Mouse (Mus musculus) MEL (cell line): ENCODE measurements at regions not wholly inside any gene's neighbourhood (a gene's known extent, or its start where the extent isn't known, plus 50 kb on each side); places are given as distances from the start of the nearest gene placed in this dataset.

Experiments
- DNase-seq: peaks from one replicate; pipeline ENCODE4 v3.0.0; 2011; ENCODE audit warnings: low read depth, low spot score
- H3K27ac ChIP-seq: 2 replicates; pipeline ENCODE4 v1.5.1; 2012; ENCODE audit warnings: low read depth, mild to moderate bottlenecking, control low read depth, low read length, moderate library complexity; ENCODE audit not compliant: control insufficient read depth
- H3K27me3 ChIP-seq, 2 experiments: fragments of 150-350 bp in 1 of 2; sonication (generic) in 1 of 2; 2 replicates each; pipeline ENCODE4 v1.6.1; 2012; ENCODE audit warnings: low read length in 2 of 2, mild to moderate bottlenecking in 2 of 2, improper control_type of control experiment in 1 of 2, moderate library complexity in 1 of 2; ENCODE audit not compliant: insufficient read depth in 2 of 2, control insufficient read depth in 1 of 2
- H3K36me3 ChIP-seq, 2 experiments: 2 replicates each; pipeline ENCODE4 v1.6.1; 2012 to 2014; ENCODE audit warnings: low read length in 2 of 2, improper control_type of control experiment in 1 of 2, inconsistent platforms in 1 of 2, mild to moderate bottlenecking in 1 of 2; ENCODE audit not compliant: insufficient read depth in 2 of 2, control insufficient read depth in 1 of 2
- H3K4me1 ChIP-seq, 2 experiments: fragments of 150-350 bp in 1 of 2; sonication (generic) in 1 of 2; 2 replicates each; pipeline ENCODE4 v1.6.1; 2012; ENCODE audit warnings: low read length in 2 of 2, improper control_type of control experiment in 1 of 2, mild to moderate bottlenecking in 1 of 2; ENCODE audit not compliant: insufficient read depth in 2 of 2, control insufficient read depth in 1 of 2
- H3K4me3 ChIP-seq, 2 experiments: fragments of 150-350 bp in 1 of 2; sonication (generic) in 1 of 2; 2 replicates each; pipeline ENCODE4 v1.5.1; 2012; ENCODE audit warnings: low read depth in 2 of 2, low read length in 2 of 2, mild to moderate bottlenecking in 2 of 2, moderate library complexity in 2 of 2, control low read depth in 1 of 2, improper control_type of control experiment in 1 of 2; ENCODE audit not compliant: control insufficient read depth in 1 of 2, insufficient read depth in 1 of 2
- H3K79me2 ChIP-seq: 2 replicates; pipeline ENCODE4 v1.6.1; 2012; ENCODE audit warnings: mild to moderate bottlenecking, low read length, moderate library complexity; ENCODE audit not compliant: control insufficient read depth, poor library complexity, insufficient read depth
- H3K9ac ChIP-seq: 2 replicates; pipeline ENCODE4 v1.6.1; 2012; ENCODE audit warnings: low read depth, mild to moderate bottlenecking, control low read depth, low read length, moderate library complexity; ENCODE audit not compliant: control insufficient read depth, poor library complexity, severe bottlenecking
- H3K9me3 ChIP-seq: fragments of 150-350 bp; sonication (generic); replicated peaks from 2 replicates; pipeline ENCODE4 v1.6.1; 2012; ENCODE audit warnings: mild to moderate bottlenecking, low read length, improper control_type of control experiment, moderate library complexity; ENCODE audit not compliant: insufficient read depth
- BHLHE40 ChIP-seq: IDR thresholded peaks from 2 replicates; pipeline ENCODE4 v1.6.1; 2012; ENCODE audit warnings: low read depth, mild to moderate bottlenecking, inconsistent platforms, low read length, improper control_type of control experiment, borderline replicate concordance
- CTCF ChIP-seq, 3 experiments: IDR thresholded peaks in 2 of 3; conservative IDR thresholded peaks in 1 of 3; 2 replicates each; pipeline ENCODE4 v1.5.1; 2011 to 2012; ENCODE audit warnings: low read length in 3 of 3, low read depth in 2 of 3, mild to moderate bottlenecking in 2 of 3, improper control_type of control experiment in 1 of 3, inconsistent platforms in 1 of 3, mixed read lengths in 1 of 3, moderate library complexity in 1 of 3; ENCODE audit not compliant: control insufficient read depth in 1 of 3, insufficient read depth in 1 of 3, poor library complexity in 1 of 3, severe bottlenecking in 1 of 3
- E2F4 ChIP-seq: IDR thresholded peaks from 2 replicates; pipeline ENCODE4 v1.6.1; 2011; ENCODE audit warnings: low read depth, low read length, improper control_type of control experiment, borderline replicate concordance
- EP300 ChIP-seq, 2 experiments: IDR thresholded peaks; 2 replicates each; pipeline ENCODE4 v1.6.1; 2011; ENCODE audit warnings: improper control_type of control experiment in 2 of 2, low read length in 2 of 2, low read depth in 1 of 2, mild to moderate bottlenecking in 1 of 2
- GABPA ChIP-seq: IDR thresholded peaks from 2 replicates; pipeline ENCODE4 v1.6.1; 2012; ENCODE audit warnings: low read depth, mild to moderate bottlenecking, inconsistent platforms, low read length, improper control_type of control experiment, moderate library complexity
- HCFC1 ChIP-seq: IDR thresholded peaks from 2 replicates; pipeline ENCODE4 v1.6.1; 2012; ENCODE audit warnings: low read depth, mild to moderate bottlenecking, inconsistent platforms, low read length, improper control_type of control experiment, moderate library complexity
- JUND ChIP-seq: IDR thresholded peaks from 2 replicates; pipeline ENCODE4 v1.6.1; 2011; ENCODE audit warnings: low read depth, mild to moderate bottlenecking, improper control_type of control experiment, low read length
- KAT2A ChIP-seq: conservative IDR thresholded peaks from 2 replicates; pipeline ENCODE4 v1.6.1; 2012; ENCODE audit warnings: low read depth, low read length, improper control_type of control experiment, inconsistent platforms
- MAFK ChIP-seq: IDR thresholded peaks from 2 replicates; pipeline ENCODE4 v1.6.1; 2011; ENCODE audit warnings: low read depth, mild to moderate bottlenecking, low read length, improper control_type of control experiment, borderline replicate concordance
- MAX ChIP-seq: IDR thresholded peaks from 2 replicates; pipeline ENCODE4 v1.6.1; 2011; ENCODE audit warnings: low read length, improper control_type of control experiment
- MAZ ChIP-seq: IDR thresholded peaks from 2 replicates; pipeline ENCODE4 v1.6.1; 2012; ENCODE audit warnings: low read depth, mild to moderate bottlenecking, inconsistent platforms, low read length, improper control_type of control experiment
- MYB ChIP-seq: IDR thresholded peaks from 2 replicates; pipeline ENCODE4 v1.6.1; 2011; ENCODE audit warnings: mild to moderate bottlenecking, low read depth, low read length, improper control_type of control experiment
- MYC ChIP-seq: IDR thresholded peaks from 2 replicates; pipeline ENCODE4 v1.6.1; 2011; ENCODE audit warnings: low read depth, mild to moderate bottlenecking, low read length, improper control_type of control experiment, moderate library complexity
- POLR2A ChIP-seq, 2 experiments: IDR thresholded peaks; 2 replicates each; pipeline ENCODE4 v1.6.1; 2011 to 2012; ENCODE audit warnings: low read length in 2 of 2, mild to moderate bottlenecking in 2 of 2, control low read depth in 1 of 2, improper control_type of control experiment in 1 of 2, low read depth in 1 of 2, moderate library complexity in 1 of 2; ENCODE audit not compliant: control insufficient read depth in 1 of 2, insufficient read depth in 1 of 2, poor library complexity in 1 of 2
- POLR2AphosphoS2 ChIP-seq: IDR thresholded peaks from 2 replicates; pipeline ENCODE4 v1.6.1; 2011; ENCODE audit warnings: low read length, improper control_type of control experiment
- RAD21 ChIP-seq: IDR thresholded peaks from 2 replicates; pipeline ENCODE4 v1.6.1; 2011; ENCODE audit warnings: mild to moderate bottlenecking, low read depth, low read length, improper control_type of control experiment
- RCOR1 ChIP-seq: IDR thresholded peaks from 2 replicates; pipeline ENCODE4 v1.6.1; 2012; ENCODE audit warnings: low read depth, mild to moderate bottlenecking, inconsistent platforms, low read length, improper control_type of control experiment
- SIN3A ChIP-seq: IDR thresholded peaks from 2 replicates; pipeline ENCODE4 v1.6.1; 2012; ENCODE audit warnings: low read length, improper control_type of control experiment, inconsistent platforms
- SMC3 ChIP-seq: IDR thresholded peaks from 2 replicates; pipeline ENCODE4 v1.6.1; 2011; ENCODE audit warnings: low read depth, low read length, improper control_type of control experiment
- TAL1 ChIP-seq: IDR thresholded peaks from 2 replicates; pipeline ENCODE4 v1.6.1; 2012; ENCODE audit warnings: mild to moderate bottlenecking, inconsistent platforms, low read length, moderate library complexity, mixed read lengths
- TCF12 ChIP-seq: IDR thresholded peaks from 2 replicates; pipeline ENCODE4 v1.6.1; 2014; ENCODE audit warnings: low read depth, mild to moderate bottlenecking, inconsistent platforms, low read length, improper control_type of control experiment, moderate library complexity
- UBTF ChIP-seq: IDR thresholded peaks from 2 replicates; pipeline ENCODE4 v1.6.1; 2012; ENCODE audit warnings: low read depth, mild to moderate bottlenecking, inconsistent platforms, low read length, improper control_type of control experiment, moderate library complexity, borderline replicate concordance; ENCODE audit not compliant: insufficient read depth
- USF1 ChIP-seq: IDR thresholded peaks from 2 replicates; pipeline ENCODE4 v1.6.1; 2014; ENCODE audit warnings: low read depth, mild to moderate bottlenecking, inconsistent platforms, low read length, improper control_type of control experiment, moderate library complexity
- USF2 ChIP-seq, 2 experiments: IDR thresholded peaks; 2 replicates each; pipeline ENCODE4 v1.6.1; 2011 to 2012; ENCODE audit warnings: improper control_type of control experiment in 2 of 2, low read length in 2 of 2, borderline replicate concordance in 1 of 2, inconsistent platforms in 1 of 2, low read depth in 1 of 2, mild to moderate bottlenecking in 1 of 2; ENCODE audit not compliant: insufficient read depth in 1 of 2
- ZC3H11A ChIP-seq: IDR thresholded peaks from 2 replicates; pipeline ENCODE4 v1.6.1; 2012; ENCODE audit warnings: low read depth, mild to moderate bottlenecking, inconsistent platforms, low read length, improper control_type of control experiment
- ZKSCAN1 ChIP-seq: IDR thresholded peaks from 2 replicates; pipeline ENCODE4 v1.6.1; 2012; ENCODE audit warnings: low read depth, mild to moderate bottlenecking, inconsistent platforms, low read length, improper control_type of control experiment, moderate library complexity
- ZMIZ1 ChIP-seq: IDR thresholded peaks from 2 replicates; pipeline ENCODE4 v1.6.1; 2012; ENCODE audit warnings: low read depth, mild to moderate bottlenecking, inconsistent platforms, low read length, improper control_type of control experiment, moderate library complexity

GRCm38 (mm10) chr17:61320865-61321264 lies 1560.3 kb downstream of the Efna5 start:
- H3K36me3 ChIP-seq, result no peaks in the 10 kb centered on the region
- H3K27ac ChIP-seq, result no peak overlapping the region
- H3K27me3 ChIP-seq, result no peaks in the 10 kb centered on the region
- no peak for TF ChIP-seq USF2 (IDR thresholded peaks at IDR 0.05; ENCODE audit: borderline replicate concordance in 1 of 2, insufficient read depth in 1 of 2, low read depth in 1 of 2, low read length in 2 of 2)
- no peak for TF ChIP-seq POLR2A (IDR thresholded peaks at IDR 0.05; ENCODE audit: control insufficient read depth in 1 of 2, insufficient read depth in 1 of 2, low read depth in 1 of 2, low read length in 2 of 2, poor library complexity in 1 of 2)
- no peak for TF ChIP-seq JUND
- TF ChIP-seq ZMIZ1, result no peak
- no peak for TF ChIP-seq RCOR1
- peak; percentile 53 to 68 (median 62) for TF ChIP-seq CTCF (IDR thresholded peaks at IDR 0.05 in 2 of 3, conservative IDR thresholded peaks at IDR 0.05 in 1 of 3; ENCODE audit: control insufficient read depth in 1 of 3, insufficient read depth in 1 of 3, low read depth in 2 of 3, low read length in 3 of 3, poor library complexity in 1 of 3, severe bottlenecking in 1 of 3)
- no peak for TF ChIP-seq SIN3A
- no peak for TF ChIP-seq E2F4
- no peak for TF ChIP-seq TAL1
- TF ChIP-seq KAT2A, result no peak
- TF ChIP-seq MAZ, result no peak
- no peak for TF ChIP-seq HCFC1
- peak; percentile 71 for TF ChIP-seq SMC3
- TF ChIP-seq TCF12, result no peak
- peak; percentile 78 for TF ChIP-seq RAD21
- peak; percentile 64 for TF ChIP-seq ZC3H11A
- no peaks in the 10 kb centered on the region for H3K9me3 ChIP-seq
- peak; percentile 54 for DNase-seq
- H3K9ac ChIP-seq, result no peak overlapping the region
- no peak overlapping the region for H3K4me3 ChIP-seq
- no peaks in the 10 kb centered on the region for H3K4me1 ChIP-seq
- H3K79me2 ChIP-seq, result no peaks in the 10 kb centered on the region

GRCm38 (mm10) chr17:61313424-61313823 lies 1567.7 kb downstream of the Efna5 start:
- Histone ChIP-seq H3K27me3 (no peaks in the 10 kb centered on the region), H3K4me3 (no peak overlapping the region), H3K9me3 (no peaks in the 10 kb centered on the region), H3K36me3 (no peaks in the 10 kb centered on the region), H3K79me2 (no peaks in the 10 kb centered on the region), H3K27ac (no peak overlapping the region), H3K4me1 (no peaks in the 10 kb centered on the region), H3K9ac (no peak overlapping the region)
- no peak for TF ChIP-seq RAD21
- TF ChIP-seq EP300 (IDR thresholded peaks at IDR 0.05; ENCODE audit: low read depth in 1 of 2, low read length in 2 of 2), result no peak
- TF ChIP-seq MYB, result no peak
- no peak for TF ChIP-seq USF2 (IDR thresholded peaks at IDR 0.05; ENCODE audit: borderline replicate concordance in 1 of 2, insufficient read depth in 1 of 2, low read depth in 1 of 2, low read length in 2 of 2)
- TF ChIP-seq TAL1, result no peak
- TF ChIP-seq MAFK, result no peak
- TF ChIP-seq ZKSCAN1, result no peak
- no peak for TF ChIP-seq HCFC1
- no peak for TF ChIP-seq GABPA
- TF ChIP-seq JUND, result no peak
- no peak for TF ChIP-seq BHLHE40
- TF ChIP-seq MAZ, result no peak
- TF ChIP-seq UBTF, result no peak
- TF ChIP-seq USF1, result no peak
- TF ChIP-seq E2F4, result no peak
- no peak for TF ChIP-seq KAT2A
- TF ChIP-seq MAX, result no peak
- no peak for TF ChIP-seq POLR2AphosphoS2
- TF ChIP-seq MYC, result no peak
- no peak for DNase-seq
